Mouse (Mus musculus): Measurements from ENCODE around the gene Kcnq4.

Kcnq4 gene

DNA sequence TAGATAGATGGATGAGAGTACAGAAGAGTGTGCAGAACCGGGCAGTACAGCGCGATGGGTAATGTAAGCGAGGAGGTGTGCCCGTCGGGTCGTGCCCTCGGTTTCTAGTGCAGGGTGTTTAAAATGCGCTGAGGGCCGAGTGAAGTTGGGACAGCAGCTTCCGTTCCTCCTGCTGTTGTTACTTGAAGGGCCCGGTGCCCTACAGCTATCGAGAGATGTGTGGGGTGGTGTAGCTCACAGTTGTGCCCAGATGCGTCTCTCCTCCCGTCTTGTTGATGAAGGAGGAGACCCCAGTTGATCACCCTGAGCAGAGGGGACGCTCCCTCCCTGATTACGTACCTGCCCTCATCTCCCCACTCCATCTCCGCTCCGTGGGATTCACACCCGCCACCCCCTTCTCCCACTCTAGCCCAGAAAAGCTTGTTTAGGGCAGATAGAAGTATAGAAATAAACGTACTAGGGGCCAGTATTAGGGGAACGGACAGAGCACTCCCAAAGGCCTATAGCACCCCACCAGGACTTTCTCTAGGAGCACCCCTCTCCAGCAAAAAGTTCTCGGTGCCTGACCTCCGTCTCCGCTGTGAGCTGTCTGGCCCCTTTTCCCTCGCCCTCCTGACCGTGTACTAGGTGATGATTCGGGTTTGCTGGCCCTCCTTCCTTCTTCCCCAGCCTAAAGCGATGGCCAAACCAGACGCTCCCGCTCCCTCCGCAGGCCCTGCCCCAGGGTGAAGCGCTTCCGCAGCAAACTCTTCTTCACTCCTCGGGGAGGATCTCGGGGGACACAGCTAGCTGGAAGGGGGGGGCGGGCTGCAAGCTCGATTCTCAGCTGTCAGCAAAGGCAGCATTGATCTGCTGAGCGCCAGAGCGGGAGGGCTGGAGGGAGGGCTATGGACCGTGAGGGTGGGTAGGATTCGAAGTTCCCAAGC lies at the start of gene Kcnq4:
Kcnq4 (minus strand) TSS at position 672 of the 926 bp plus-strand sequence.
- DNase-seq (ENCODE audit: low spot score in 2 of 2): no peak

DNA sequence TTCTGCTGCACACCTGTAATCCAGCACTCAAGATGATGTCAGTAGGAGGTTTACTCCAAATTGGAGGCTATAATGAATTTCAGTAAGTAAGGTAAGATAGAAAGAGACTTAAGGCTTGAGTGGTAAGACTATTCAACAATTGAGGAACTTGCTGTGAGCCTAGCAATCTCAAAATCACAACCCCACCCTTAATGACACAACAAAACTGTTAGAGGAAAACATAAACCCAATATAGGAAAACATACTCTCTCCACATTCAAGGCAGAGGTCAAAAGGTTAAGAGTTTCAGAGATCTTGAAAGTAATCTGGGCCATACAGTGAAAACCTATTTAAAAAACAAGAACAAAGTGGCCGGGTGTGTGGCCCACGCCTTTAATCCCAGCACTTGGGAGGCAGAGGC lies 48.3 kb upstream of the Kcnq4 start:
- no peak for DNase-seq (ENCODE audit: low spot score in 2 of 2)

DNA sequence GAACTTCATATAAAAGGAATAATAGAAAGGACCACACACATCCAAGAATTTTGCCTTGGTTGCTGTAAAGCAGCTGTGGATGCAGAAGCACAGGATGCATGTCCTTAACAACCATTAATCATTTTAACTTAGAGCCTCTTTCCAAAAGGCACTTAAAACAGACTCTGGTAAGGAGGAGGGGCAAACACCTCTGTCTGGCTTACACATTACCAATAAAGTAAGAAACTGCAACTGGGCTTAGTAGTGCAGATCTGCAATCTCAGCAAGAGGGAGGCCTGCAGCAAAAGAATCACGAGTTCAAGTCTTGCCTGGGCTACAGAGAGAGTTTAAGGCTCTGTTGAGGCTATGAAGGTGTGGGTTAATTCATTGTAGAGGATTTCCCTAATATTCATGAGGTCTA lies 47.2 kb upstream of the Kcnq4 start:
- DNase-seq (ENCODE audit: low spot score in 2 of 2): no peak

DNA sequence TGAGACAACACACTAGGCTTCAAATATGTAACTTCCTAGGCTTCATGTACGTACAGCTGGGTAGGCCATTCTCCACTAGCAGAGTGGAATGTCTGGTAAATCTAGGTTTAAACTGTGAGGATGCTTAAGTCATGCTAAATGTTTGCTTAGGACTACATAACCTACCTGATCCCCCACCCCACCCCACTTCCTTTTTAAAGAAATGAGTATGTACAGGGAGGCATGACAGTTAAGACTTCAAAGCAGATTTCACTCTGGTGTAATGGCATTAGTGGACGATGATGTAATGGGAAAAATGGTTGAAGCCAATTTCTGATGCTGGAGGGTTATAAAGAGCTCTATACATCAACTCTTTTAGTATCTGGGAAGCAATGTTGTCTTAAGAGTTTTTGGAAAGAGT lies 44.5 kb upstream of the Kcnq4 start:
- DNase-seq (ENCODE audit: low spot score in 2 of 2): no peak

DNA sequence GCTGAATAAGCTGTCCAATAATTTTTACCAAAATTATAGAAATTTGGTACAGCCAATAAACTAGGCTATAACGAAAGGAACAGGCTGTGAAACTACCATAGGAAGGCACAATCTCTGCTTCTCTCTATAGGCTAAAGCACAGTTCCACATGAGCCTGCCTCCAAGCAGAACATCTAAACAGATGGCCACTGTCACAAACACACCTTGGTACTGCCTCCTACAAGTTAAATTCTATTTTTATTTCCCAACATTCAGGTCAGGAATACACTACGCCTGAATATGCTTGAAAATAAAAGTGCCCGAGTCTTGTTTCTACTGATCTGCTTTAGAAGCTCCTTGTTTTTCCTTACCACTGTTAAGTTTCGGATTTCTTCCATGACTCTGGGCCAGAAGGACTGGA lies 41.6 kb upstream of the Kcnq4 start:
- no peak for DNase-seq (ENCODE audit: low spot score in 2 of 2)

DNA sequence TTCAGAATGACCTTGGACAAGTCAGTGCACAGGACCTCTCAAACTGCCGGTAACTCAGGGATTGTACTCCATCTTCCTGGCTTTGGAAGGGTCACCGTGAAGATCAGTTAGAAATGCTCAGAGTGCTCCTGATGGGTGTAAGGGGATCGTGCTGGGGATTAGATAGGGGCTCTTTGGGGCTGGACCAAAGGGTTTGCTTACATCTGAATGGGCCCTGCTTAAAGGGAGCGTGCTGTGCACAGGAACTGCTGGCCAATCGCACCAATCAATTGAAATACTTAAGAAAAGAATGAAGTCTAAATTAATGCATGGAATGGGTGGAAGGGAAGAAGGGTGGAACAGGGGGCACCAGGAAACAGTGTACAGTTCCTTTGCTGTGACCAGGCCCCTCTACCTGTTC lies 7.4 kb upstream of the Kcnq4 start:
- no peak for DNase-seq (ENCODE audit: low spot score in 2 of 2)

DNA sequence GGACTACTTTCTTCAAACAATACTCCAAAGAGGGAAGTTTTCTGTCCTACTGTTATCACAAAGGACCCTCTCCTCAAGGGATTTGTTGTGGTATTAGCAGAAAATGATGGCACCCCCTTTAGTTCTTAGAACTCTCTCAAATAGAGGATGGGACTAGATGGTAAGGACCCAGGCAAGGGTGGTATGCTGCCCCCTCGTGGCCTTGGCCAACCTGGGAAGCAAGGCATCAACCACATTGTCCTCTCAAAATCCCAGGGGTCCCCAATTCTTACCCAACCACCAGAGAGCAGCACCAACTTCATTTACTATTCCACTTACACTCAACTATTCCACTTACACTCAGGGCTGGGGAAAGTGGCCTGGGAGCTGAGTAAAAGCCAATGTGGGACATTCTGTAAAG lies 6.9 kb upstream of the Kcnq4 start:
- peak; percentile 40 to 77 for DNase-seq (ENCODE audit: low spot score in 2 of 2)

DNA sequence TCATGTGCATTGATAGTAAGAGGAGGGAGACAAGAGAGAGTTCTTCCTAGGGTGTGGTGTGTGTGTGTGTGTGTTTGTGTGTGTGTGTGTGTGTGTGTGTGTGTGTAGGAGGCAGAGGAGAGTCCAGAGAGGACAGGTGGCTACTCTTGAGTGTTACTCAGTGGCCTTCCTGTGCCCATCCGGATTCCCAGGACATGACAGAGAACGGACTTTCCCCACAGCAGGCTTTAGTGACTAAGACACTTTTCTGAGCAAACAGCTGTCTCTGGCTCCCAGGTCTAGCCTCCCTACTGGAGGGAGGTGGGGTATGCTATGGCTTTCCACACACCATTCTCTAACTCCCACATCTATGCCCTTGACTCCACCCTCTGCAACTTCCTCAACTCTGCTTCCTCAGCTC lies 1.2 kb upstream of the Kcnq4 start:
- no peak for DNase-seq (ENCODE audit: low spot score in 2 of 2)

DNA sequence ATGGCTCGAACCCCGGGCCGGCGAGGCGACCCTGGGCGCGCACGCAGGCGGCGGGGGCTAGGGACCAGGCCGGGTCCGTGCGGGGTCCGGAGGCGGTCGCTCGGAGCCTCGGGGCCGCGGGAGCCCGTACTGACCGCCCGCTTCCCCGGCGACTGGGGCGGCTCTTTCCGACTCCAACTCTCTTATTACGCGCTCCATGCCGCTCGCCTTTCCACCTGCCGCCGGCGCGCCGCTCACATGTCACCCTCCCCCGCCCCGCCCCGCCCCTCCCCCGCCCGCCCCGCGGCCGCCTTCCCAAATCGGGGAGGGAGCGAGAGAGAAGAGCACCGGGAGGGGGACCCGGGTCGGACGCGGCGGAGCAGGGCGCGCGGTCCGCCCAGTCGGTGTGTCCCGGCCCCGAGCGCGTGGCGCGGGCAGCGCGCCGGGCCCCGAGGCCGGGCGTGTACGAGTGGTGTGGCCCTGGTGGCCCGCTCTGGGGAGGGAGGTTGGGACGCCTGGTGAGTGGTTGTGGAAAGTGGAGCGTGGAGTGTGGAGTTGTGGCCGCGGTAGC lies 1.1 kb downstream of the Kcnq4 start:
- no peak for DNase-seq (ENCODE audit: low spot score in 2 of 2)

DNA sequence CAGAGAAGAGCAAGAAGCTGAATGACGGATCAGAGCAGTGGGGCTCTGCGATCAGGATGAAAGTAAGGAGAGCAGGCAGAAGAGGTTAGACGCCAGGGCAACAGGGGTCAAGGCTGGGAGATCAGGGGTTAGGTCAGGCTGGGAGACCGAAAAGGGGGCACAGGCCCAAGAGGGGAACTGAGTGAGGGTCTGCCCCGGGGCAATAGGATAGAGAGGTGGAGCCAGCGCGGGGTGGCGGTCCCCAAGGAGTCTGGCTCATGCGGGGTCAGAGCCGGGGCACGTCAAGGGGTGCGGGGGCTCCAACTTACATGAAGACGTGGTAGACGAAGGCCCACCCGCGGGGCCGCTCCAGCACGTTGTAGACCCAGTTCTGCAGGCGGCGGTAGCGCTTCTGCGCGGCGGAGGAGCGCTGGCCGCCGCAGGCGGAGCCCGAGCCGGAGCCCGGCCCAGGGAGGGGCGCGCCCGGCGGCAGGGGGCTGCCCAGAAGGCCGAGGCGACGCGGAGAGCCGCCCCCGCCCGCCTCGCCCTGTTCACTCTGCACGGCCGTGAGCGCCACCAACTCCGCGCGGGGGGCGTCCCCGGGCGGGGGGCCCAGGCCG lies 1.8 kb downstream of the Kcnq4 start:
- no peak for DNase-seq (ENCODE audit: low spot score in 2 of 2)

DNA sequence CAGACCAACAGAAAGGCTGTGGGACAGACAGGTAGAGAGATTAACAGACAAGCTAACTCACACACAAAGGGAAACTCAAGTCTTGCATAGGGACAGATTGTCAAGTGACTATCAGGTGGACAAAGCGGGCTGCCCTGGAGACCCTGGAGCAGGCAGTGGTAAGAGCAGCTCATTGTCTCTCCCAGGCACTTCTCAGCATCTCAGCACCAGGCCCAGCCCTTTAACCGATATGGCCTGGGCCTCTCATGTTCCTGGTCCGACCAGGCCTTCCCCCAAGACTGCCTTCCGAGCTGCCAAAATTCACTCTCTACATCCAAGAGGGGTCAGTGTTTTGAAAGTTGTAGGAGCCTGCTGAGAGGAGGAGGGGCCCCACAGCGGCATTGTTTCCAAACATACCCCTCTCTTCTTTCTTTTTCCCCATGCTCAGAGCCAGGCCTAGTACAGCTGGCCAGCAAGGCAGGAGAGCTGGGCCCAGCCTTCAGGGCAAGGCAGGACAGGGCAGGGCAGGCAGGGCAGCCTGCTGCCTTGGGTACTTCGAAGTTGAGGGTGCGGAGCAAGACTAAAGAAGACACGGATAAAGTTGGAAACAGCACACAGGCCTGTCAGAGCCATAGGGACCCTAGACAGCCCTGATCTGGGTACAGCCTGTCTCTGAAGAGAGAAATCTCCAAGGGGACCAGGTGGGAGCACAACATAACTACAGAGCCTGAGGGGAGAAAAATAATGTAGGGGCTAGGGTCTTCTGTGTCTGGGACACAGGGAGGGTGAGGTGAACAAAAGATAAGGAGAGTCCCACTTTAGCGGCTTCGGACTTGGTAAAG lies 2.5 kb downstream of the Kcnq4 start:
- no peak for DNase-seq (ENCODE audit: low spot score in 2 of 2)

DNA sequence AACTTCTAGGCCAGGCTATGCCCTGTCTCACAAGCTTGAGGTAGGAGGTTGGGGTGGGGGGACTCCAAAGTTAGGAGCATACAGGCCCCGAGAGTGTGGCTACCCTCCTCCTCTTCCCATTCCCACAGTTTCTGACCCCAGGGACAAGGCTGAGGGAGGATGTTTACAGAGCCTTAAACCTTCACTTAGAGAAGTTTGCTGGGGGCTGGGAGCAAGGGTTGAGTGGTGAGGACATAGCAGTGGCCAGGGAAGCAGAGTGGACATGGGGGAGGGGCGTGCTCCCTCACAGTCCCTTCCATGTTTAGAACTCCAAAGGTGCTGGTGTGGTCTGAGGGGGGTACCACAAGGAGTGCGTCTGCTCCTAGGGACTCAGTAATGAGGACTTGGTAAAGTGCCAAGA lies 4.8 kb downstream of the Kcnq4 start:
- DNase-seq (ENCODE audit: low spot score in 2 of 2): no peak

DNA sequence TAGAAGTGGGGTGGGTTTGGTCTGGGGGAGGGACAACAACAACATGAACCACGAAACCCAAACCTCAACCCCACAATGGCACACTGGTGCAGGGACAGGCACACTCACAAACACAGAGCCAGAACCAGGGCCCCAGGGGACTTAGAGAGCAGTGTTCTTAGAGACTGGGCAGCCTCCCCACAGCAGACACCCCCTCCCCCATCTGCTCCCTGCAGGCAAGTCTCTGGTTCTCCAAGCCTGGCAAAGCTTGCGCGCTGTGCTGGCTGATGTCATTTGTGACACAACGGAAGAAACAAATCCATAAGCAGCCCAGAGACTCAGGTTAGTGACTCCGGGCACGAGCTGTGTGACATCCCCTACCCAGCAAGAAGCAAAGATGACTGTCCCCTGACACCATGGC lies 7.1 kb downstream of the Kcnq4 start:
- DNase-seq (ENCODE audit: low spot score in 2 of 2): no peak

DNA sequence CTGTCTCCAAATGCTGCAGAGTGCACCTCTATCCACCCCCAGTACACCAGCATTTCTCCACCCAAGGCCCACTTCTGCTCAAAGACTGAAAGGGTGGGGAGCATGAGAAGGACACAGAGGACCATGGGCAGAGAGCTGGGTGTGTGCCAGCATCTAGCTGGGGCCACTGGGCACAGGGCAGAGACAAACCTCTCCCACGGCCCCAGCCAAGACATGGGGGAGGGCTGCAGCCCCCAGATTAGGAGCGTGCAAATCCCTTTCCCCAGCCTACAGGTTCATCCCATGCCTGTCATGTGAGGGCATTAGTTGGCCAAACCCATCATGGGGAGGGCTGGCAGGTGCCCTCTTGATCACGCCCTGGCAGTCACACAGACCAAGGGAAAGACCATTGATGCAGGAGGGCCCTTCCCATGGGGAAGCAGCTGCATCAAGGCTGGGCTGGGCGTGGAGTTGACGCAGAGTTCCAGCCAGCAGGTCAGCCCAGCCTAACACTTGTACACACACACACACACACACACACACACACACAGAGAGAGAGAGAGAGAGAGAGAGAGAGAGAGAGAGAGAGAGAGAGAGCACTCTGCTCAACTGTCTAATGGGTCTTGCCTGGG lies 14.3 kb downstream of the Kcnq4 start:
- DNase-seq (ENCODE audit: low spot score in 2 of 2): no peak

DNA sequence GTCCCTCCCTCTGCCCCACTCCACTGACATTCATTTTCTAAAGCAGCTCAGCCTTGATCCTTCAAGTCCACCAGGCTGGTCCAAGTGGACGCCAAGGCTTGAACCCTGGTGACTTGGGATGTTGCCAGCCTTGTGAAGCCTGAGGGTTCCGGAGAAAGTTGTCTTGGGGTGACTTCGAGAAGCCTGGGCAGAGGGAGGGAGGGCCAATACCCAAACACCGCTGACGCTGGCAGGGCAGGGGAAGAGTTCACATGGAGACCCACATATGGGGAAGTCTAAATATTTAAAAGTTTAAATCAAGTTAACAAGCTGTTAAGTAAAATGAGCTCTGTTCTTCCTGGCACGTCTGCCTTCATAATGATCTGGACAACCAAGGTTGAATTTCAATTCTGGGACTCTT lies 15.7 kb downstream of the Kcnq4 start:
- DNase-seq (ENCODE audit: low spot score in 2 of 2): no peak

DNA sequence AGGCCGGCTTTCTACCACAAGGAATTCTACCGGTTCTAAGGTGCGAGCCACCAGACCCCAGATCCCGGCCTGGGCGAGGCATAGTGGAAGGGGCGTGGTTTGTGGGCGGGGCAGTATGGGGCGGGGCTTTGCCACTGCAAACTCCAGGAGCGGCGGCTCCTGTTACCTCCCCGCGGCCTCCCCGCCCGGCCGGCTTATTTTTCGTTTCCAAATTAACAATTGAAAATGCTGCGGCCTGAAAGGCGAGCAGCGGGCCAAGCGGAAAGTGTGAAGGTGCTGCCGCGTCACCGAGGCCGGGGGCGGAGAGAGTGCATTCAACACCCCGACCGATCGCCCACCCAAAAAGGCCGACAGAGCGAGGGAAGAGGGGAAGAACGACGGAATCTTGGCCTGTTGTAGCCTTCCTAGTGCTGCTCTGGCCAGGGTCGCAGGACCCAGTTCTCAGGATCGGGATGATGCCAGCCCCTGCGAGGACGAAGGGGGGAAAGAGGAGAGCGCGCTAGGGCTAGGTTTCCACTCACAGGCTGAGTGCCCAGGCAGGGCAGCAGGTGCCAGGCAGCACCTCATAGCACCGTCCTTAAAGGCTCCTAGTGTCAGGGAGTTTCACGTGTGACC lies 17.3 kb downstream of the Kcnq4 start:
- DNase-seq (ENCODE audit: low spot score in 2 of 2): peak; percentile 48 to 80

DNA sequence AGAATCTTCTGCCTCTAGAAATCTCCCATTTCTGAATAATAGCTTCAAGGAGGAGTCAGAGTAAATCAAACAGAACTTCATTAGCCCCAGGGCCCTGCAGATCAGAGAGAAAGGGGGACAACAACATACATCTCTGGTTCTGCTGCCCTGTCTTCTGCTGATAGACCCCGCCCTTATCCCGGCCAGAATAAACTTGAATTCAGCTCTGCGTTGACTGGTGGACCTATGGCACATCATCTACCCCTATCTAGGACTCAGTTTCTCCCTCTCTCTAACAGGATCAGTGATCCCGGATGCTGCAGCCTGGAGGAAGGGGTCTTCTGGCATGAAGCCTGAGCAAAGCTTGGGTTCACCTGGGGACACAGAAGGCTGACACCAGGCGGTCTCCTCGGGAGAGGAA lies 17.8 kb downstream of the Kcnq4 start:
- no peak for DNase-seq (ENCODE audit: low spot score in 2 of 2)

DNA sequence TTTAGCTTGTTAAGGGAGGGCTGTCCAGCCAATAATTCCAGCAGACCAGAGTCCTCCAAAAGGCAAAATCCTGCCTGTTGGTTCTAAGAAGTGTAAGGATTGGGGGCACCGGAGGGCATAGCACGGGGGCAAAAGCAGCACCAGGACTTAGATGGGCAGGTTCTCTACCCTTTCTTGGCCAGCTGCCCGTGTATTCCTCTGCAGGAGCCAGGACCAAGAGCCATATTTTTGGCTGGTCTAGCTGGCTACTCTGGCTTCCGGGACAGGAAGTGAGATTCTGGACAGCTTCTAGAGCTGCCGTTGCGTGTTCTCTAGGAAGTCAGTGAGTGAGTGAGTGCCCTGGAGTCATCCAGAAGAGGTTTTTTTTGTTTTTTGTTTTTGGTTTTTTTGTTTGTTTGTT lies 18.3 kb downstream of the Kcnq4 start:
- no peak for DNase-seq (ENCODE audit: low spot score in 2 of 2)

DNA sequence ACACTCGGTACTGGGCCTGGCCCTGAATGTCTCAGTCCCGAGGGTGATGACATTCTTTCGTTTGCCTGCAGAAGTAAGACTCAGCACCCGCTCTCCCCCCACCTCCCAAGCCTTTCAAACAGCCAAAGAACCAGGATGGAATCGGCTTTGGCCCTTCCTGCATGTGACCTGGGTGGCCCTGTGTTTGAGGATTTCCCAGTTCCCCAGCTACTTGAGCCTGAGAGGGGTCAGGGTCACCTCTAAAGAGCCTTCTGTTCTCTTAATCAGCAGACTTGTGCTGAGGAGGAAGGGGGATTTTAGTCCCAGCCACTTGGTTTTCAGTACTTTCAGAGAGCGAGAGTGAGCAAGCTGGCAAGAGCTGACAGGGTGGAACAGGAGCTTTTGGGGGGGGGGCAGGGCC lies 19.0 kb downstream of the Kcnq4 start:
- no peak for DNase-seq (ENCODE audit: low spot score in 2 of 2)

DNA sequence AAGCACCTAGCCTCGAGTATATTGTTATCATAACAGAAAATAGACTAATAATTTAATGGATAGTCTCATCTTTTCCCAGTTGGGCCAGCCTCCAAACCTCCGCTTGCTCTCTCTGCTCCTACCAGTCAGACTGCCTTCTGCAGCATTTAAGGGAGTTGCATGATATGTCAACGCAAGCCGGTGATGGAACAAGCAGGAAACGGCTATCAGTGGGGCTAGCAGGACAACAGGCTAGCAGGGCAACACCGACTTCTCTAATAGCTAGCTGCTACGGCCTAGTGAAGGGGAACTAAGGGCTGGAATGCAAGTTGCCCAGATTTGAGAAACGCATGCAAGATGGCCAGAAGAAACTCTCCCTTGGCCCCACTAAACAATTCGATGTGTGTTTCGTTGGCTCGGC lies 20.6 kb downstream of the Kcnq4 start:
- no peak for DNase-seq (ENCODE audit: low spot score in 2 of 2)

DNA sequence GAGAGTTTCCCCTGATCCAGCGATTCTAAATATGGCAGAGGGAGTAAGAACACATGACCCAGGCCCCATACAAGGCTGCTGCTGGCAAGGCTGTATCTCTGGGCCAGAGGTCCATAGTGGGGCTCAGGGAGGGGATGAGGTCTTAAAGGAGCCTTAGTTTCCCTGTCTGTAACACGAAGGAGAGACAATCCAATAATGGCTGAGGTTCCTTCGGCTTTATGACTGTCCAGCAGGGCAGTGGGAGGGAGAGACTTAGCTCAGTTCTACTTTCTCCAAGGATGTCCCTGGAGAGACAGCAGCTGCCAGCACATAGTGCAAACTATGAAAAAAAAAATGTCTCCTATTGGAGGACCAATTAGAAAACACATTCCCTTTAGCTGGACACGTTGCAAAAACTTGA lies 22.2 kb downstream of the Kcnq4 start:
- DNase-seq (ENCODE audit: low spot score in 2 of 2): no peak
